Mouse (Mus musculus) forebrain, embryonic 11.5 days (tissue): ENCODE measurements at regions not wholly inside any gene's neighbourhood (a gene's known extent, or its start where the extent isn't known, plus 50 kb on each side); places are given as distances from the start of the nearest gene placed in this dataset.
"Not testable (repeated sequence)": the region's sequence is repeated elsewhere in the genome, so short reads cannot be mapped to it uniquely, and the experiment has no call there.

ENCODE experiments used
- ATAC-seq: fragments of 200-750 bp; cut with Nextera tagmentation; replicated peaks from 2 replicates; pipeline ENCODE4 v1.8.0; 2017; ENCODE audit warnings: moderate TSS enrichment; ENCODE audit not compliant: low FRiP score
- DNase-seq: peaks from one replicate; pipeline ENCODE4 v3.0.0-alpha.2; 2017; ENCODE audit warnings: low spot score
- H3K27ac ChIP-seq: fragments of 300-500 bp; sonication (generic); 2 replicates; pipeline ENCODE4 v1.5.1; 2014; ENCODE audit warnings: low read depth, low read length
- H3K27me3 ChIP-seq: fragments of 300-500 bp; sonication (generic); 2 replicates; pipeline ENCODE4 v1.6.1; 2014; ENCODE audit warnings: mild to moderate bottlenecking, low read length, mixed read lengths; ENCODE audit not compliant: control insufficient read depth, insufficient read depth
- H3K36me3 ChIP-seq: fragments of 300-500 bp; sonication (generic); 2 replicates; pipeline ENCODE4 v1.6.1; 2014; ENCODE audit warnings: mild to moderate bottlenecking, low read length, moderate library complexity, mixed read lengths; ENCODE audit not compliant: control insufficient read depth, insufficient read depth
- H3K4me1 ChIP-seq: fragments of 300-500 bp; sonication (generic); replicated peaks from 2 replicates; pipeline ENCODE4 v1.6.1; 2014; ENCODE audit warnings: low read length, mixed read lengths; ENCODE audit not compliant: control insufficient read depth, insufficient read depth
- H3K4me2 ChIP-seq: fragments of 300-500 bp; sonication (generic); 2 replicates; pipeline ENCODE4 v1.6.1; 2014; ENCODE audit warnings: low read depth, mild to moderate bottlenecking, low read length, moderate library complexity, mixed read lengths; ENCODE audit not compliant: severe bottlenecking
- H3K4me3 ChIP-seq: fragments of 300-500 bp; sonication (generic); 2 replicates; pipeline ENCODE4 v1.5.1; 2014; ENCODE audit warnings: low read depth, low read length
- H3K9ac ChIP-seq: fragments of 300-500 bp; sonication (generic); 2 replicates; pipeline ENCODE4 v1.6.1; 2014; ENCODE audit warnings: low read length
- H3K9me3 ChIP-seq: fragments of 300-500 bp; sonication (generic); 2 replicates; pipeline ENCODE4 v1.6.1; 2016; ENCODE audit warnings: low read length, mixed read lengths; ENCODE audit not compliant: control insufficient read depth
- WGBS: fragments of 180-500 bp; shearing (Covaris S2); extraction: QIAGEN DNeasy Blood & Tissue Kit; methylation state at CpG from one replicate; pipeline ENCODE4 v1.1.7; 2014; 5-methylcytosine and 5-hydroxymethylcytosine counted together

DNA sequence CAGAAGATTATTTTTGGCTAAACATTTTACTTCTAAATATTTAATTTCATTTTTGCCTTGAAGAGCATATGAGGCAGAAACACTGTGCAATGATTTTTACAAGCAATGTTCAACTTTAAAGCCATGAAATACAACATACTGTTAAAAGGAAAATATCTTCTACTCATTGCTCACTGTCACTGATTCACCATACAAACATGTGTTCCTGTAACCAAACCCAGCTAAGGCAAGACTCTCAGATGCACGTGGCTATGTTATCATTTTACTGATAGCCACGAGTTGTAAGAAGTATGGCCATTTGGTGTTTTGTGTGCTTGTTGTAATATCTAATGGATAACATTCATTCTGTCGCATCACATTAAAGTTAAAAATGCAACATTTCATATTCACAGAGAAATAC is 287.3 kb upstream of the Adamts5 start:
- Histone ChIP-seq H3K27ac (no peak overlapping the region), H3K27me3 (no peaks in the 10 kb centered on the region), H3K4me1 (no peaks in the 10 kb centered on the region), H3K4me3 (no peak overlapping the region), H3K9ac (no peak overlapping the region), H3K36me3 (no peaks in the 10 kb centered on the region), H3K4me2 (no peak overlapping the region), H3K9me3 (no peaks in the 10 kb centered on the region)
- DNase-seq (no peak), ATAC-seq (no peak)
- WGBS: 84% methylated on average over 3 of the region's 3 CpGs

DNA sequence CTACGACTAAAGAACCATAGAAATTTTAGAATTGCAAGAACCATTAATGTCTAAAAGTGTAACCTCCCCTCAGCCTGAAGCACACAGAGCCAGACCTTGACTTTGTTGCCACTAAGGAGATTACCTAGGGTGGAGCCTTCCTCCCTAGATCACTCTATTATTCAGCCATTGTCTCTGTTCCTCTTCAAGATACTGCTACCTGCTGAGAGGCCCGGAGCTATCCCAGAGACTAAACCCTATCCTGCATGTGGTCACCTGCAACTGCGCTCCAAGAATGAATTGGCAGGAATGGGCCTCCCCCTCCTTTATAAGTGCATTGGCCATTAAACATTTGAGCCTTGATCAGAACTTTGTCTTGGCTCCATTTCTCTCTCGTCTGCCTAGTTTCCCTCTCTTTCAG is 286.0 kb upstream of the Adamts5 start:
- not testable (repeated sequence) for H3K27ac ChIP-seq, H3K4me3 ChIP-seq, H3K4me1 ChIP-seq, H3K9ac ChIP-seq, H3K36me3 ChIP-seq, H3K9me3 ChIP-seq, H3K4me2 ChIP-seq, DNase-seq, H3K27me3 ChIP-seq, ATAC-seq
- 49% methylated on average over 4 of the region's 4 CpGs for WGBS

DNA sequence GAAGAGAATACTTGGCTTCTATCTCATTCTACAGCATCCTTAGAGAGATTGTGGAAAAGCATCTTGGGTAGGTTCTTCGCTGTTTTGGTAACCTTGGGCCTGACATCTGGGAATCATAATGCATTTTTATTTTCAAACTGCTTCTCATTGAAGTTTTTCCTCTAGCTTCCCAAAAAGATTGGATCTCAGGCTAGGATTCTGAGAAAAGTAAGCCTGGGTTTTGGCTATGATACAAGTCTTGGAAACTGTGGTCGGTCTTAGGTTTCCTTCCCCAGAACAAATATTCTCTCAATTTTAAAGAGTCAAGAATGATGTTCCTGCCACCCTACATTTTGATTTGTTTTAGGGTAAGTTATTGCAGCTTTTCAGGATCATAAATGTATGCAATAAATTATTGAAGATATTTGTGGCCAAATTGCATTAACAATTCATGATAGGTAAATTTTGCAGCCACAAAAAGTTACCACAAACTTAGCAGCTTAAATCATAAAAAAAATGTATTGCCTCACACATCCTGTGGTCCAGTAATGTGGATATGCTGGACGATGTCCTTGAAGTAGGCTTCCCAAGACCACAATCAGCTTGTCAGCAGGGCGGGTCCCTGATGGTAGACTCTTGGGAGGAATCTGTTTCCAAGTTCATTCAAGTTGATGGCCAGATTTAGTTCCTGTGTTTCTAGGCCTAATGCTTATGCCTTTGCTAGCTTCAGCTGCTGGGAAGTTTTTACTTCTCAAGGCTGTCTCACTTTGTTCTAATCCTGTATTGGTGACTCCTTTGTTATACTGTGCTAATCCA is 257.6 kb upstream of the Adamts5 start:
- DNase-seq (no peak), ATAC-seq (no peak)
- Histone ChIP-seq H3K9ac (no peak overlapping the region), H3K27me3 (no peaks in the 10 kb centered on the region), H3K27ac (no peak overlapping the region), H3K4me3 (no peak overlapping the region), H3K36me3 (no peaks in the 10 kb centered on the region), H3K4me1 (no peaks in the 10 kb centered on the region), H3K9me3 (no peaks in the 10 kb centered on the region), H3K4me2 (no peak overlapping the region)
- WGBS: 91% methylated on average over 4 of the region's 4 CpGs

DNA sequence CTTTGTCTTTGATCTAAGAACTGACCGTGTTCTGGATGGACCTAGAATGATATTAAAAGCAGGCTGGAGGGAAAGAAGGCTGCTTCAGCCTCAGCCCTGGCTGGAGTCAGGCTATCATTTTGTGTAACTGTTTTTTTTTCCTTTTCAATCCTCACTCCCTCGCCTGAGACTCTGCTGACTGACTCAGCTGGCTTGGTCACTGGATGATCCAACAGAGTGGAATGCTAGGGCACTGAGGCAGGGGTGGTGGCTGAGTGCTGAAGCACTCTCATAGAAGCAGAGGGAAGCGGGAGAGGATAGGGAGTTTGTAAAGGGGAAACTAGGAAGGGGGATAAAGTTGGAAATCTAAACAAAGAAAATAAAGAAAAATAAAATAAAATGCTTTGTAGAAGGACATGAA is 236.5 kb upstream of the Adamts5 start:
- no peaks in the 10 kb centered on the region for H3K4me1 ChIP-seq
- H3K27me3 ChIP-seq: no peaks in the 10 kb centered on the region
- H3K9me3 ChIP-seq: no peaks in the 10 kb centered on the region
- WGBS: 67% methylated on average over 3 of the region's 3 CpGs
- ATAC-seq (no peak), DNase-seq (no peak)
- no peak overlapping the region for H3K4me2 ChIP-seq
- no peak overlapping the region for H3K4me3 ChIP-seq
- no peak overlapping the region for H3K9ac ChIP-seq
- no peaks in the 10 kb centered on the region for H3K36me3 ChIP-seq
- no peak overlapping the region for H3K27ac ChIP-seq

DNA sequence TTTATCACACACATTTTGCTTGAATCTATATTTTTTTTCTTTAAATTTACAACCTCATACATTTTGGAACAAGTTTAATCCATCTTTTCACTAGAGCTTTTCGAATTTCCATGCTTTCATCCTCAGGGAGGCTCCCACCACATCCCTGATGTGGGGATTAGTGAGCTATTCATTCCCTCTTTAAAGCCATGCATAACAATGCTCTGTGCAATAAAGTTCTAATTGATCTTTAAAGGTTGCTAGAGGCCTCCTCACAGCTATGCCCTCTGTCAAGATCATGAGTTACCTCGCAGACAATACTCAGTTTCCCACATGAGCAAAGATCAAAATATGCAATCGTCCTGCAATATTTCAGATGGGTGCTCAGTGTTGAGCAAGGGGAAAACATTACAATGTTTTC is 234.5 kb upstream of the Adamts5 start:
- Histone ChIP-seq H3K36me3 (no peaks in the 10 kb centered on the region), H3K4me2 (no peak overlapping the region), H3K9me3 (no peaks in the 10 kb centered on the region), H3K9ac (no peak overlapping the region), H3K4me3 (no peak overlapping the region), H3K27me3 (no peaks in the 10 kb centered on the region), H3K27ac (no peak overlapping the region), H3K4me1 (no peaks in the 10 kb centered on the region)
- 17% methylated on average over 3 of the region's 3 CpGs for WGBS
- 0 out of 2 replicates have a peak, but pooled peaks have one; percentile 65 for ATAC-seq
- DNase-seq: no peak

DNA sequence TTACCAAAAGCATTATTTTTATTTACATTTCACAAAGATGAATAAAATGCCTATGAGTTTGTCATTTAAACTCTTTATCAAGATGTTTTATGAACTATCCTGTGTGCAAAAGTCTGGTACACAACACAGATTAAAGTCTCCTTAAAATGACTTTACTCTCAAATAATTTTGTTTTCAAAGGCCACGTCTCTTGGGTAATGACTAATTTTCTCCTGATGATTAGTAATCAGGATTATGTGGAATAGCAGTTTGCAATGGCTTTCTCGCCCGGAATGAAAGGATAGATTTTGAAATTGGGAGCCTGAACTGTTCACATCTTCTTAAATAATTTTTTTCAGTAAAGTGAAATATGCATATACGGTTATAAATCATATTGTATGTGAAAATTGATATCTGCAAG is 225.8 kb upstream of the Adamts5 start:
- Histone ChIP-seq H3K27ac (no peak overlapping the region), H3K36me3 (no peaks in the 10 kb centered on the region), H3K4me2 (no peak overlapping the region), H3K4me1 (no peaks in the 10 kb centered on the region), H3K9me3 (no peaks in the 10 kb centered on the region), H3K4me3 (no peak overlapping the region), H3K9ac (no peak overlapping the region), H3K27me3 (no peaks in the 10 kb centered on the region)
- WGBS: 79% methylated on average over 4 of the region's 4 CpGs
- ATAC-seq: no peak
- DNase-seq: no peak

DNA sequence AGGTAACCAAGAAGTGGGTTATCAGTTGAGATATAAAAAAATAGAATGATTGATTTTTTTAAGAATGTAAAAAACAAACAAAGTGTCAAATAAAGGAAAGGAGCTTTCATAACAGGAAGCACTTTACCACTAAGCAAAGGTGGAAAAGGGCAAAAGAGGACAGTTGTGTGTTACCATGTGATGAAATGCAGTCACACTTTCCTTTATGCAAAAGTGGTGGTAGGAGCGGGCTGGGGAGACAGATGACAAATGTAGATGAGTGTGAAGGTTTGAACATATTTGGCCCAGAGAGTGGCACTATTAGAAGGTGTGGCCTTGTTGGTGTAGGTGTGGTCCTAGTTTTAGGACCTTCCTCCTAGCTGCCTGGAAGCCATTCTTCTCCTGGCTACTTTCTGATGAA is 222.6 kb upstream of the Adamts5 start:
- H3K9ac ChIP-seq: no peak overlapping the region
- H3K36me3 ChIP-seq: no peaks in the 10 kb centered on the region
- H3K4me3 ChIP-seq: no peak overlapping the region
- no peak overlapping the region for H3K4me2 ChIP-seq
- no peak for DNase-seq
- H3K9me3 ChIP-seq: no peaks in the 10 kb centered on the region
- no peaks in the 10 kb centered on the region for H3K27me3 ChIP-seq
- H3K27ac ChIP-seq: no peak overlapping the region
- WGBS: 88% methylated on average over 1 of the region's 1 CpGs
- H3K4me1 ChIP-seq: no peaks in the 10 kb centered on the region
- ATAC-seq: no peak

DNA sequence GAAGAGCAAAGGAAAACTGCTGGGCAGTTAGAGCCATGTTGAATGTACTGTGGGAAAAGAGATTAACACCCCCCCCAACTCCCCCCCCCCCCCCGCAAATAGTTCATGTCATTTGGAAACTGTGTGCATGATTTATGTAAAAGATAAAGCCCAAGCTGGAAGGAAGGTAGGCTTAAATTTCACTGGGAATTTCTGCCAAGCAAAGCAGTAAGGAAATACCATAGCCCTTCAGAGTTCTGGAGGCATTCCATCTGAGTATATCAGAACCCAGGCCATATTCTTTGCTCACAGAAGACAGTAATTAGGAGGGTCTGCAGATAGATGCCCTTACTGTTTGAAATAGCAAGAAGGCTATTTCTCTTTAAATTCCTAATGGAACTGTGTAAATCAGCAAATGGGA is 221.3 kb upstream of the Adamts5 start:
- Histone ChIP-seq H3K4me2 (no peak overlapping the region), H3K36me3 (no peaks in the 10 kb centered on the region), H3K27me3 (no peaks in the 10 kb centered on the region), H3K4me3 (no peak overlapping the region), H3K9ac (no peak overlapping the region), H3K27ac (no peak overlapping the region), H3K4me1 (no peaks in the 10 kb centered on the region), H3K9me3 (no peaks in the 10 kb centered on the region)
- 50% methylated on average over 1 of the region's 1 CpGs for WGBS
- no peak for ATAC-seq
- no peak for DNase-seq

DNA sequence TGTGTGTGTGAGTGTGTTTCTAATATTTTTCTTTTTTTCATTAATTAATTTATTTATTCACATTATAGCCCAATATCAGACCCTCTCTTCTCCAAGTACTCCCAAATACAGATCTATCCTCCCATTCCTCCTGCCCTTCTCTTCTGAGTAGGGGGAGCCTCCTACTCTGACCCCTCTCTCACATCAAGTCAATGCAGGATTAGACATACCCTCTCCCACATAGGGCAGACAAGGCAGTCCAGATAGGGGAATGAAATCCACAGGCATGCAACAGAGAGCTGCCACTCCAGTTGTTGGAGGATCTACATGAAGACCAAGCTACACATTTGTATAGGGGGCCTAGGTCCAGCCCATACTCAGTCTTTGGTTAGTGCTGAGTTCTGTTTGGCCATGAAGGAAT is 216.3 kb upstream of the Adamts5 start:
- no peak for ATAC-seq

More for the DNA sequence above, 216.3 kb upstream of the Adamts5 start:
- Histone ChIP-seq H3K27me3 (no peaks in the 10 kb centered on the region), H3K4me2 (no peak overlapping the region), H3K4me1 (no peaks in the 10 kb centered on the region), H3K4me3 (no peak overlapping the region), H3K36me3 (no peaks in the 10 kb centered on the region), H3K9ac (no peak overlapping the region), H3K9me3 (no peaks in the 10 kb centered on the region), H3K27ac (no peak overlapping the region)
- DNase-seq: no peak
